Mouse (Mus musculus): Measurements from ENCODE around the gene Sema5a. TPM values are rescaled to one million over a fixed set of nuclear protein-coding genes. Genes with fewer than 3 reads are reported as not detected.

Sema5a gene
- polyA plus RNA-seq, 1 experiment from 2014 or later: 0.86 TPM

Other genes starting within 250 kb of the Sema5a start
- gene Tas2r119, start 67.5 kb upstream of the Sema5a start, polyA plus RNA-seq (2016; fragmentation: Nextera tagmentation; extraction: Ambion mirVana): not detected in 2 replicates